Mouse (Mus musculus) mouse trophoblast stem cell (cell line): Measurements from ENCODE around the gene Usp12.

Source experiments
- in situ Hi-C, 2 experiments: fragments of 300-500 bp; cut with MseI, MboI; formaldehyde crosslinking; loops; 2 replicates in 1 of 2; 3 replicates in 1 of 2; pipeline ENCODE4 v1.15.1; 2025

Gene Usp12

GRCm38 (mm10) chr5:146798031-146798430 is 3.2 kb upstream of the Usp12 start:
- in situ Hi-C loops = no loop called here

GRCm38 (mm10) chr5:146795728-146796127 is 922 bp upstream of the Usp12 start:
- in situ Hi-C loops = no loop called here

- in situ Hi-C loops = no loop called here
These were observed 538 bp downstream of the Usp12 start for GRCm38 (mm10) chr5:146794084-146794852.

- in situ Hi-C loops = no loop called here
These were observed 1.1 kb downstream of the Usp12 start for GRCm38 (mm10) chr5:146793630-146794083.

GRCm38 (mm10) chr5:146792140-146792791 is 2.5 kb downstream of the Usp12 start:
- in situ Hi-C loops = no loop called here

- in situ Hi-C loops = no loop called here
These were observed 3.9 kb downstream of the Usp12 start for GRCm38 (mm10) chr5:146790944-146791343.

- in situ Hi-C loops = no loop called here
These were observed 5.4 kb downstream of the Usp12 start for GRCm38 (mm10) chr5:146789413-146789812.

- in situ Hi-C loops = no loop called here
These were observed 8.7 kb downstream of the Usp12 start for GRCm38 (mm10) chr5:146786123-146786522.

- in situ Hi-C loops = no loop called here
These were observed 10.9 kb downstream of the Usp12 start for GRCm38 (mm10) chr5:146783891-146784290.

GRCm38 (mm10) chr5:146783300-146783699 is 11.5 kb downstream of the Usp12 start:
- in situ Hi-C loops = no loop called here

GRCm38 (mm10) chr5:146781663-146782062 is 13.1 kb downstream of the Usp12 start:
- in situ Hi-C loops = no loop called here

GRCm38 (mm10) chr5:146779931-146780330 is 14.9 kb downstream of the Usp12 start:
- in situ Hi-C loops = no loop called here

GRCm38 (mm10) chr5:146776988-146777639 is 17.7 kb downstream of the Usp12 start:
- in situ Hi-C loops = no loop called here

- in situ Hi-C loops = no loop called here
These were observed 22.8 kb downstream of the Usp12 start for GRCm38 (mm10) chr5:146771982-146772381.

- in situ Hi-C loops = no loop called here
These were observed 24.6 kb downstream of the Usp12 start for GRCm38 (mm10) chr5:146770002-146770848.

GRCm38 (mm10) chr5:146765791-146766190 is 29.0 kb downstream of the Usp12 start:
- in situ Hi-C loops = no loop called here

GRCm38 (mm10) chr5:146759159-146759558 is 35.6 kb downstream of the Usp12 start:
- in situ Hi-C loops = no loop called here

- in situ Hi-C loops = no loop called here
These were observed 36.9 kb downstream of the Usp12 start for GRCm38 (mm10) chr5:146757921-146758320.

GRCm38 (mm10) chr5:146757316-146757715 is 37.5 kb downstream of the Usp12 start:
- in situ Hi-C loops = no loop called here

GRCm38 (mm10) chr5:146753181-146753580 is 41.6 kb downstream of the Usp12 start:
- in situ Hi-C loops = no loop called here

- in situ Hi-C loops = no loop called here
These were observed 43.8 kb downstream of the Usp12 start for GRCm38 (mm10) chr5:146750958-146751357.

- in situ Hi-C loops = no loop called here
These were observed 44.5 kb downstream of the Usp12 start for GRCm38 (mm10) chr5:146750273-146750672.
